Mouse (Mus musculus): ENCODE data around the gene Rpp25l. TPM values are rescaled to one million over a fixed set of nuclear protein-coding genes. Genes with fewer than 3 reads are reported as not detected.
"Not testable (repeated sequence)": the region's sequence is repeated elsewhere in the genome, so short reads cannot be mapped to it uniquely, and the experiment has no call there.

The Rpp25l gene
- polyA plus RNA-seq, 1 experiment from 2014 or later, result 64.9 TPM

DNA sequence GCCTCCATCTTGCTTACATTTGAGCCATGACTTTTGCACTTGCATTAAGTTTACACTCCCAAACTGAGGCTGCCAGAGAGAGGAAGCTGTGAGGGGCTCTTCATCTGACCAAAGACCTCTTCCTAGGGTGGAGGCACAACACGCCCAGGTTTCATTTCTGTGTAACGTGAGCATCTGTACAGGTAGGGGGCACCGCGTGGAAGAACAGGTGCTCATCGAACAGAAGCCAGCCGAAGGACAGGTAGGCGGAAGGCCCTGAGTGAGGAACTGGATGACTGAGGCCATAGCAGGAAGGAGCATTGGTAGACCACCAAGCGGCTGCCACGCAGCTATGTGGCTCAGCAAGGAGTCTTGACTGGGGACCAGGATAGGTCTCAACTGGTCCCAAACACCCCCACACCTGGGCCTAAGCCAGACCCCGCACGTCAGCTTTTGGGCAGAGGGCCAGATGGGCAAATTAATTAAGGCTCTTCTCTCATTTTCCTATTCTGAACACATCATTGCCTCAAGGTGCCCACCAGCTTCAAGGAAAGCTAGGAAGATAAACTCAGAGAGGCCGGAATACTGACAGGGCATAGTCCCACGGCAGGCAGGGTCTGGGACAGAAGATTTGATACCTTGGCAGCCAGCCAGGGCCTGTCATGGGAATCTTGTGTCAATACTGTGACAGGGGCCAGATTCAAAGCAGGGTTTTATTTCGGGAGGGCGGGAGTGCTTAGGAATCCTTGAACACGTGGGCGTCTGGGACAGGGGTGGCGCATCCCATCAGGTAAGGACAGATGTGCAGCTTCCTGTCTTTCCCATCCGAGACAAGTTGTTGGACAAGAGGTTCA, 7.2 kb downstream of the Rpp25l start:
- 66% methylated on average over 19 of the region's 19 CpGs for WGBS
- no peak overlapping the region for H3K27ac ChIP-seq (ENCODE audit: low read length)
- no peaks in the 10 kb centered on the region for H3K36me3 ChIP-seq (ENCODE audit: control insufficient read depth, insufficient read depth, low read length)
- no peak overlapping the region for H3K9ac ChIP-seq (ENCODE audit: low read depth, low read length)
- no peak overlapping the region for H3K4me3 ChIP-seq (ENCODE audit: low read length)
- no peaks in the 10 kb centered on the region for H3K27me3 ChIP-seq (replicated peaks; ENCODE audit: control insufficient read depth, insufficient read depth, low read length)
- no peak overlapping the region for H3K4me2 ChIP-seq (ENCODE audit: low read depth, low read length)
- H3K9me3 ChIP-seq (ENCODE audit: control insufficient read depth, low read length), result no peaks in the 10 kb centered on the region
- no peak for ATAC-seq
- H3K4me1 ChIP-seq (ENCODE audit: control insufficient read depth, insufficient read depth, low read length), result peaks cover 12% of the 10 kb centered on the region

DNA sequence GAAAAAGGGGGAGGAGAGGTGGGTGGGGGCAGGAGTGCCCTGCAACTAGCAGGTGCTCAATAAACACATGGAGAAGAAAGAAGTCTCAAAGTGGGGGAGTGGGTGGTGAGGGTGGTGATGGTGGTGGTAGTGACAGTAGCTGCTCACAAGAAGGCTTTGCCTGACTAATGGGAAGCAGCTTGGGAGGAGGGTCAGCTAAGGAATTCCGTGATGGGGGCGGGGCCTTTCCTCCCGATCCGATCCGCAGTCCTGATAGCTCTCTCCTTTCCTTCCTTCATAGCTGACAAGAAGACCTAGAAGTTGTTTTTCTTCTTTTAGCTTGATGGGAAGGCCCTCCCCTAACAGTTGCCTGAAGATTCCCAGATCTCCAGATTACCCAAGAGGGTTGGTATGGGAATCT, 8.7 kb downstream of the Rpp25l start:
- H3K9me3 ChIP-seq (ENCODE audit: control insufficient read depth, low read length), result no peaks in the 10 kb centered on the region
- no peak overlapping the region for H3K4me3 ChIP-seq (ENCODE audit: low read length)
- H3K4me1 ChIP-seq (ENCODE audit: control insufficient read depth, insufficient read depth, low read length), result peaks cover 12% of the 10 kb centered on the region
- ATAC-seq, result no peak
- no peaks in the 10 kb centered on the region for H3K36me3 ChIP-seq (ENCODE audit: control insufficient read depth, insufficient read depth, low read length)
- 10% methylated on average over 5 of the region's 5 CpGs for WGBS
- H3K27me3 ChIP-seq (replicated peaks; ENCODE audit: control insufficient read depth, insufficient read depth, low read length), result no peaks in the 10 kb centered on the region
- H3K27ac ChIP-seq (ENCODE audit: low read length), result no peak overlapping the region
- H3K4me2 ChIP-seq (ENCODE audit: low read depth, low read length), result no peak overlapping the region
- no peak overlapping the region for H3K9ac ChIP-seq (ENCODE audit: low read depth, low read length)

DNA sequence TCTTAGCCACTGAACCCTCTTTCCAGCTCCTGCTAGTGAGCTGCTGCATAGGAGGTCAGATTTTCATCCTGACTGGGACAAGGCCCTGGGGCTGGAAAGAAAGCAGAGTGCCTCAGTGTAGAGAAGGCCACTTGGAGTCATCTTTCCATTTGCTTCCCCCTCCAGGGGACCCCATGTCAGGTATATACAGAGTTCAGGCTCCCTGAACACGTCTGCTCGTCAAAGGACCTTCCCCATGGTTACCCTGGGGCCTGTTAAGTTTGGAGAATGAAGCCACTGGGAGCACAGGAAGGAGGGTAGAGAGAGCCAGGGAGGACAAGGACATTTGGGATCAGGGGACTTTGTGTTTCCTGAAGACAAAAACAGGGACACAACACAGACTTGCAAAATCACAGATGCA, 11.1 kb downstream of the Rpp25l start:
- peaks cover 10% of the 10 kb centered on the region for H3K4me1 ChIP-seq (ENCODE audit: control insufficient read depth, insufficient read depth, low read length)
- not testable (repeated sequence) for ATAC-seq; H3K4me2 ChIP-seq (ENCODE audit: low read depth, low read length); H3K27me3 ChIP-seq (replicated peaks; ENCODE audit: control insufficient read depth, insufficient read depth, low read length); H3K4me3 ChIP-seq (ENCODE audit: low read length); H3K9me3 ChIP-seq (ENCODE audit: control insufficient read depth, low read length); H3K36me3 ChIP-seq (ENCODE audit: control insufficient read depth, insufficient read depth, low read length); H3K27ac ChIP-seq (ENCODE audit: low read length); H3K9ac ChIP-seq (ENCODE audit: low read depth, low read length)
- WGBS, result 73% methylated on average over 2 of the region's 2 CpGs

DNA sequence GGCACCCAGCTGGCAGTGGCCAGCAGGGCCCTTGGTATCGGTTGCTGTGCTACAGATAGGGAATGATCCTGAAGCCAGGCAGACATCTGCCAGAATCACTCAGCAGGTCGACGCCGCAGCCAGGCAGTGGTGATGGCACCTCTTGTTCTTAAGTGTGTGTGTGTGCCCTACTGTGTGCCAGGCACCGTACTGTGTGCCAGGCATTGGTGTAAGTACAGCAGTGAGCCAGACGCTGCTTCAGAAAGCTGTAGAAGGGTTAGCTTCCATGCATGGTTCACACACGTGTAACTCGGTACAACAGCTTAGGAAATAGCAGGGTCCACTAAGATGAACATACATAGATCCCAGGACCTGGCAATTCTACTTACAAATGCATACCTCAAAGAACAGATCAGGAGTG, 13.1 kb downstream of the Rpp25l start:
- not testable (repeated sequence) for H3K9me3 ChIP-seq (ENCODE audit: control insufficient read depth, low read length); H3K9ac ChIP-seq (ENCODE audit: low read depth, low read length); H3K27ac ChIP-seq (ENCODE audit: low read length); H3K36me3 ChIP-seq (ENCODE audit: control insufficient read depth, insufficient read depth, low read length); H3K4me1 ChIP-seq (ENCODE audit: control insufficient read depth, insufficient read depth, low read length); H3K4me3 ChIP-seq (ENCODE audit: low read length); ATAC-seq; H3K27me3 ChIP-seq (replicated peaks; ENCODE audit: control insufficient read depth, insufficient read depth, low read length); H3K4me2 ChIP-seq (ENCODE audit: low read depth, low read length)
- 97% methylated on average over 2 of the region's 8 CpGs for WGBS

DNA sequence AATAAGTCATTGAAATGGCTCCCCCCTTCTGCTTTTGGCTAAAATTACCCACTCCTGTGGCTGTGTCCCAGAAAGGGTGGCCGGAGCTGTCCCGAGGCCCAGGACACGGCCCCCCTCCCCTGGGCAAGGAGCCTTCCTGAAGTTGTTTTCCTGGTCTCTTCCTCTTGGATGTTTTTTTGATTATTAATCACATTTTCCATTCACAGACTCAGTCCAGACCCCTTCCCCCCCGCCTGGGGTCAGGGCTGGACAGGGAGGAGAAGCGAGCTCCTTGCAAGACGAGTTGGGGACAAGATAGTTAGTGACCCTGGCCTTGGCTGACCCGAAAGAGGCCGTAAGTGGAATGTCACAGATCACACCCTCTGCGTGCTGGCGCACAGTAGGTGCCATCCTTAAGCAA, 13.6 kb downstream of the Rpp25l start, which contains the start of gene Il11ra1:
TSS of gene Il11ra1 (plus strand) at position 207 of the 400 bp plus-strand sequence.
- not testable (repeated sequence) for ATAC-seq; H3K27me3 ChIP-seq (replicated peaks; ENCODE audit: control insufficient read depth, insufficient read depth, low read length); H3K4me2 ChIP-seq (ENCODE audit: low read depth, low read length); H3K27ac ChIP-seq (ENCODE audit: low read length); H3K36me3 ChIP-seq (ENCODE audit: control insufficient read depth, insufficient read depth, low read length); H3K9me3 ChIP-seq (ENCODE audit: control insufficient read depth, low read length); H3K9ac ChIP-seq (ENCODE audit: low read depth, low read length); H3K4me3 ChIP-seq (ENCODE audit: low read length); H3K4me1 ChIP-seq (ENCODE audit: control insufficient read depth, insufficient read depth, low read length)
- 78% methylated on average over 9 of the region's 10 CpGs for WGBS

DNA sequence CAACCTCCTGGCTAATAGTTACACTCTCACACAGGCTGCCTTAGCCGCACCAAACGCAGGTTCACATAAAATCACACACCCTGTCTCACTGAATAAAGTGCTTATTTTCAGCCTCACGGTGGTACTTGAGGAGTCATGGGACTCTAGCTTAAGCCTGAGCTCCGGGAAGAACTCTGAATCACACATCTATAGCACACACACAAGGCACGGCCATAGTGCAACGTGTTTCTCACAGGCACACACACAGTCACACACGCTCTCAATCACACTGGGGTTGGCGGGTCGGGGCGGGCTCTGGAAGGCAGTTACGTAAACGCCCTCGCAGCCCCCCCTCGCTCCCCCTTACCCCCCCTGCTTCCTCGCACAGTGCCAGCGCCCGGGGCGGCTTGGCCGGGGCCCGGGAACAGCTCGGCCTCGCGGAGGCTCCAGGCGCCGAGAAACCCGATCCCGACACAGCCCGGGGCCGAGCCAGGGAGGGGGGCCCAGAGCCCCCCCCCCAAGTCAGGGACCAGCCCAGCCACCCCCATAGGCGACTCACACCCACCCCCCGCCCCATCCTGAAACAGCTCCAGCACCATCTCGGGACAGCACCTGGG, 14.8 kb downstream of the Rpp25l start:
- WGBS, result 7% methylated on average over 19 of the region's 32 CpGs
- H3K9me3 ChIP-seq (ENCODE audit: control insufficient read depth, low read length); ATAC-seq; H3K27me3 ChIP-seq (replicated peaks; ENCODE audit: control insufficient read depth, insufficient read depth, low read length); H3K9ac ChIP-seq (ENCODE audit: low read depth, low read length); H3K4me3 ChIP-seq (ENCODE audit: low read length); H3K36me3 ChIP-seq (ENCODE audit: control insufficient read depth, insufficient read depth, low read length); H3K27ac ChIP-seq (ENCODE audit: low read length); H3K4me2 ChIP-seq (ENCODE audit: low read depth, low read length); H3K4me1 ChIP-seq (ENCODE audit: control insufficient read depth, insufficient read depth, low read length): not testable (repeated sequence)

DNA sequence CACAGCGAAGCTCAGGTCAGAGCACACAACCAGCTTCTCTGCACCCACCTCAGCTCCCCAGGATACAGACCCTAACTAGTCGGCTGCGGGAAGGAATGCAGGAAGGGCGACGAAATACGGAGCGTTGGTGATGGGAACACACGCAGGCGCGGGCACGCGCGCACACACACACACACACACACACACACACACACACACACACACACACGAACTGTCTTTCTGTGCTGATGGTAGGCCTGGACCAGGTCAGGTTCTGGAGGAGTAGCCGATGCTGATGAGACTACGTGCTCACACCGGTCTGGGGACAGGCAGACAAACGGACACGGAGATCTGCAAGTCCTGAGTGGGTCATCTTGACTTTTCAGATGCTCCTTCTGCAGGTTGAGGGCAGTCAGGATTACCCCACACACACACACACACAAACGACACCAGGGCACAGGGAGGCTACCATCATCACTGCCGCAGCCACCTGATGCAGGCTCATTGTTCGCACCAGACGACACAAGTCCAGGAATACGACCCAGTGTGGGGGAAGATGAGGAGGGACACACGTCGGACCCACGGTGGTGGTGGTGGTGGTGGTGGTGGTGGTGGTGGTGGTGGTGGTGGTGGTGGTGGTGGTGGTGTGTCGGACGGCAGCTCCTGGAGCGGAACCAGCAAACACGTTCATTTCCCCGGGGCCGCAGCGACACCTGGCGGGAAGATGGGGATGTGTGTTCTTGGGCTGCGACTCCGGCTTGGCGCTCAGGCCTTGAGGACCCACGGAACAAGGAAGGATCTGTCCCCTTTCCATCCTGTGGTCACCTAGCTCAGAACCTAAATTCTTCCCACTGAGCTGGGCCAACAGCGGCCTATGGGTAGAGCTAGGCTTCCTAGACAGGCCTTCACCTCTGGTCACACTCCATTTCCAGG, 16.1 kb downstream of the Rpp25l start, which contains the start of gene Cntfr:
TSS of gene Cntfr (minus strand) at position 160 of the 912 bp plus-strand sequence.
- H3K36me3 ChIP-seq (ENCODE audit: control insufficient read depth, insufficient read depth, low read length); ATAC-seq; H3K27ac ChIP-seq (ENCODE audit: low read length); H3K9ac ChIP-seq (ENCODE audit: low read depth, low read length); H3K4me2 ChIP-seq (ENCODE audit: low read depth, low read length); H3K4me3 ChIP-seq (ENCODE audit: low read length); H3K27me3 ChIP-seq (replicated peaks; ENCODE audit: control insufficient read depth, insufficient read depth, low read length); H3K9me3 ChIP-seq (ENCODE audit: control insufficient read depth, low read length); H3K4me1 ChIP-seq (ENCODE audit: control insufficient read depth, insufficient read depth, low read length): not testable (repeated sequence)
- 11% methylated on average over 32 of the region's 40 CpGs for WGBS

DNA sequence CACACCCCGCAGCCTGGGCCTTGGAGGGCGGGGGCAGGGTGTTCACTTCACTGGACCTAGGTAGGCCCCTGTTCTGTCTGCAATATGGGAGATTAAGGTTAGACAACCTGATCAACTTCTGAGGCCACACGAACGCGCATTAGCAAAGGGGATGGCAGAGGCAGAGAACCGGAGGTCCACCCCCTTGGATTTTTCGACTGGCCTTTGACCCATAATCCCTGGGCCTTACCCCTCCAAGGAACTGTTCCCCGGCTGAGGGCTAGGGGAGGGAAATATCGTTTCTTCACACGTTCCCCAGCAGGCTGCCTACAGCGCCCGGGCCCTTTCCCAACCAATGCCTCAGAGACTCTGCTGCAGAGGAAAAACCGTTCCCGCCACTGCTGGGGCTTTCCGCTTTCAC, 16.9 kb downstream of the Rpp25l start:
- not testable (repeated sequence) for H3K27ac ChIP-seq (ENCODE audit: low read length); H3K36me3 ChIP-seq (ENCODE audit: control insufficient read depth, insufficient read depth, low read length); ATAC-seq; H3K4me2 ChIP-seq (ENCODE audit: low read depth, low read length); H3K27me3 ChIP-seq (replicated peaks; ENCODE audit: control insufficient read depth, insufficient read depth, low read length); H3K9me3 ChIP-seq (ENCODE audit: control insufficient read depth, low read length); H3K4me1 ChIP-seq (ENCODE audit: control insufficient read depth, insufficient read depth, low read length); H3K9ac ChIP-seq (ENCODE audit: low read depth, low read length); H3K4me3 ChIP-seq (ENCODE audit: low read length)
- WGBS, result 11% methylated on average over 13 of the region's 15 CpGs

DNA sequence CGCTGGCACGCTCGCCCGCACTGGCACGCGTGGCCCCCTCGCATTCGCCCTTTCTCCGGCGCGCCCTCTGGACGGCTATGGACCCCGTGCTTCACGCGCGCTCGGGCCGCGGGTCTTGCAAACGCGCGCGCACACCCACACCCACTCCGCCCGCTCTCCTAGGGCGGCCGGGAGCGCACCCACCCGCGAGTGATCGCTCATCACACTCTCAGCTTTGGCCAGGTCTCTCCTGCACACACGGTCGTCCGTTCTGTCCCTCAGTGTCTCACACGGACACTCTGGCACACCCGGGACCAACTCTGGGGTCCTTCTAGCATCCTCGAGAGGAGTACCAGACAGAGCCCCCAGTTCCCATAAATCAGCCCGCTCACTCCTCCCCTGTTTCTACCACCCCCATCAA, 17.5 kb downstream of the Rpp25l start:
- not testable (repeated sequence) for H3K27ac ChIP-seq (ENCODE audit: low read length); H3K27me3 ChIP-seq (replicated peaks; ENCODE audit: control insufficient read depth, insufficient read depth, low read length); H3K4me2 ChIP-seq (ENCODE audit: low read depth, low read length); H3K9ac ChIP-seq (ENCODE audit: low read depth, low read length); H3K9me3 ChIP-seq (ENCODE audit: control insufficient read depth, low read length); H3K4me1 ChIP-seq (ENCODE audit: control insufficient read depth, insufficient read depth, low read length); H3K4me3 ChIP-seq (ENCODE audit: low read length); ATAC-seq; H3K36me3 ChIP-seq (ENCODE audit: control insufficient read depth, insufficient read depth, low read length)
- 8% methylated on average over 20 of the region's 38 CpGs for WGBS
